Mouse (Mus musculus): Measurements from ENCODE around the gene Gm45140.
A peak's percentile ranks its signal among the peaks of the same experiment; 100 is the strongest.
"Not testable (repeated sequence)": the region's sequence is repeated elsewhere in the genome, so short reads cannot be mapped to it uniquely, and the experiment has no call there.

Gm45140 gene

GRCm38 (mm10) chr6:87777842-87778241, 57.8 kb downstream of the Gm45140 start, which contains the start of gene Gp9:
TSS of gene Gp9 (plus strand) at chr6:87778072.
- DNase-seq (ENCODE audit: low spot score in 2 of 2), result no peak

DNA sequence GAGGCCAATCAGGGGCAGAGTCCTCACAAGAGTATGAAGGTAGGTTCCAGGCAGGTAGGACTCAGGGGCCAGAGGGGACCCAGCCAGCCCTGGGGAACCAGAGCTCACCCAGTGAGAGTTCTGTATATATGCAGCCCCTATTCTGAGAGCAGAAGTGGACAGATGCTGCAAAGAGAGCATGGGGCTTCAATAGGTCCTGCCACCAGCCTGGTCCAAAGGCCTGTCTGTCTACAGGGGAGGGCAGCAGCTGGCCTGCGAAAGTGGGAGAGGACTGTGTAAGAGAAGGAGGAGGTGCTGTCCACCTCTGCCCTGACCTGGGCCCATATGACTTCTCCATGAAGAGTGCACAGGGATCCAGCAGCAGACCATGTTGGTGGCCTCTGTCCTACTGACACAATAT, 58.9 kb downstream of the Gm45140 start:
- no peak for DNase-seq (ENCODE audit: low spot score in 2 of 2)

DNA sequence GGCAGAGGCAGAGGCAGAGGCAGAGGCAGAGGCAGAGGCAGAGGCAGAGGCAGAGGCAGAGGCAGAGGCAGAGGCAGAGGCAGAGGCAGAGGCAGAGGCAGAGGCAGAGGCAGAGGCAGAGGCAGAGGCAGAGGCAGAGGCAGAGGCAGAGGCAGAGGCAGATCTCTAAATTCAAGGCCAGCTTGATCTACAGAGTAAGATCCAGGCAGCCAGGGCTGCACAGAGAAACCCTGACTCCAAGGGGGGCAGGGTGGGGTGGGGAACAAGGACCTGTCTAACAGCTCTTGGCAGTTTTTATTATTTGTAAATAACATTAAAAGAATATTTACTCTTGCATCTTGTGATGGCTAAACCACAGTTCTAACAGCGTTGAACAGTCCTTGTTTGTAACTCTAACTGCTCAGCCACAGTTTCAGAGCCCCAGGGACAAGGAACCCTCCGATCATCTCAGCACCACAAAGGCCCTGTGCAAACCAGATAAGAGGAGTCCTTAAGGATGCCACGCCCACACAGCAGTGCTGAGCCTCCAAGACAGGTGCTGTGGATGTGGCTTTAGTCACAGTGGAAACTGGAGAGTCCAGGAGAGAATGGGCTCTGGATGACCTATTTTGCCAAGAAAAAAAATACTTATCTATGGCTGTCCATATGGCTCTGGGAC, 59.9 kb downstream of the Gm45140 start:
- no peak for DNase-seq (ENCODE audit: low spot score in 2 of 2)

DNA sequence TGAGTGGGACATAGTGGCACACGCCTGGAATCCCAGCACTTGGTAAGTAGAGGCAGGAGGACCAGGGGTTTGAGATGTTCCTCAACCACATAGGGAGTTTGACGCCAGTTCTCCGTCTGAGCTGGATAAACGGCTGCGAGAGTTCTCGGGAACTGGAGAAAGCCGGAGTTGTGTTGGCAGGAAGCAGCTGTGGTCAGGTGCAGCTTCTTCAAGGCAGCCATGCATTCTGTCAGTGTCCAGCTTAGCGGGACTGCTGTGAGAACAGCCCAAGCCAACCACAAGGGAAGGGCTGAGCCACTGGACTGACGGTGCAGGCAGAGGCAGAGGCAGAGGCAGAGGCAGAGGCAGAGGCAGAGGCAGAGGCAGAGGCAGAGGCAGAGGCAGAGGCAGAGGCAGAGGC, 60.7 kb downstream of the Gm45140 start:
- no peak for DNase-seq (ENCODE audit: low spot score in 2 of 2)

GRCm38 (mm10) chr6:87774466-87774865, 61.1 kb downstream of the Gm45140 start:
- no peak for DNase-seq (ENCODE audit: low spot score in 2 of 2)

DNA sequence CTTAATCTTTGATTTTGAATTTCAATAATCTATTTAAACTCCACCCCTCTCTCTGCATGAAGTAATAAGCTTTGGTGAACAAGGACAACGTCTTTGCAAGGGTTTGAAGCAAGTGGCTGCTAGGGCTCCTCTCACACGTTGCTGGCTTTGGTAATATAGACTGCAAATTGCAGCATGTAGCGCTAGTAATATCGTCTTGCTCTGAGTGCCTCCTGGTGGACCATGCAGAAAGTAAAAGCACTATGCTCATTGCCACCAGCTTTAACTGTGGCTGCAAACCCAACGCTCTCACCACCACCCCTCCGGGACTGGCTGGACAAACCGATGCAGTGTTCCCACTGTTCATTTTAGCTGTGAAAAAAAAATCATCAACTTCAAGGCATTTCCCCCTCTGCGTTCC, 65.0 kb downstream of the Gm45140 start:
- no peak for DNase-seq (ENCODE audit: low spot score in 2 of 2)

GRCm38 (mm10) chr6:87764296-87764695, 71.3 kb downstream of the Gm45140 start:
- not testable (repeated sequence) for DNase-seq (ENCODE audit: low spot score in 2 of 2)

- DNase-seq (ENCODE audit: low spot score in 2 of 2), result no peak
Observed at GRCm38 (mm10) chr6:87763376-87764280, 72.0 kb downstream of the Gm45140 start.

- no peak for DNase-seq (ENCODE audit: low spot score in 2 of 2)
Observed at GRCm38 (mm10) chr6:87762161-87762560, 73.4 kb downstream of the Gm45140 start.

- no peak for DNase-seq (ENCODE audit: low spot score in 2 of 2)
Observed at GRCm38 (mm10) chr6:87759850-87760249, 75.7 kb downstream of the Gm45140 start.

GRCm38 (mm10) chr6:87759404-87759803, 76.2 kb downstream of the Gm45140 start:
- no peak for DNase-seq (ENCODE audit: low spot score in 2 of 2)

GRCm38 (mm10) chr6:87756896-87757295, 78.7 kb downstream of the Gm45140 start:
- DNase-seq (ENCODE audit: low spot score in 2 of 2), result no peak

DNA sequence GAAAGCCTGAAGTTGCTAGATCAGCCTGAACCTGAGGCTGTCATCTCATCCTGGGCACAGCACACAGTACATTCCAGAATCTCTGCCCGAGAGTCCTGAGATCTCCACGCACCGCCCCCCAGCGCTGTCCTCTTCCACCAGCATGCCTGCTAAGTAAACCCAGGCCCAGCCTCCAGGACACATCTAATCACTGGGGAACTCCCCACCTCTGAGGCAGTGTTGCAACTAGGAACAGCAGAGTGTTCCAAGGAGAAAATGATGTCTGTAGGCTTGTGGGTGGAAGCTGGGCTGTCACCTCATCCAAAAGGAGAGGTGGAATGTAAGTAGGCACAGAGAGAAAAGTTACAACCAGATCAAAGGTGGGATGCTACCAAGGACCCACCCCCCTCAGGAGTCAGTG, 80.4 kb downstream of the Gm45140 start:
- DNase-seq (ENCODE audit: low spot score in 2 of 2), result no peak

DNA sequence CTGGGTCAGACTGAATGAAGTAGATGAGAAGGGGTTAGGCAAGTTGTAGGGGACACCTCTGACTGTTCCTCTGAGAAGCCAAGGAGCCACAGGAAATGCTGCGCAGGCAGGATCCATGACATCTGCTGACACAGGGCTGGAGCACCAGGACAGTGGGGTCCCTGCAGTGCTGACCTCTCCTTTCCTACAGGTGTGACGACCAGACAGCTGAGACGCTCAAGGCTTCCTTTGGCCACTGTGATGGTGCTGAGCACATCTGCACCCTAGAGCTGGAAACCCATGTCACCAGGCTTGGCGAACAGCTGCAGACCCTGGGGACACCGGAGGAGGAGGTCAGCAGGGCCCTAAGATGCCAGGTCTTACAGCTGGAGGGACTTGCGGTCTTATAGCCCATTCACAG, 84.0 kb downstream of the Gm45140 start:
- no peak for DNase-seq (ENCODE audit: low spot score in 2 of 2)

- DNase-seq (ENCODE audit: low spot score in 2 of 2), result no peak
Observed at GRCm38 (mm10) chr6:87750184-87750910, 85.2 kb downstream of the Gm45140 start.

DNA sequence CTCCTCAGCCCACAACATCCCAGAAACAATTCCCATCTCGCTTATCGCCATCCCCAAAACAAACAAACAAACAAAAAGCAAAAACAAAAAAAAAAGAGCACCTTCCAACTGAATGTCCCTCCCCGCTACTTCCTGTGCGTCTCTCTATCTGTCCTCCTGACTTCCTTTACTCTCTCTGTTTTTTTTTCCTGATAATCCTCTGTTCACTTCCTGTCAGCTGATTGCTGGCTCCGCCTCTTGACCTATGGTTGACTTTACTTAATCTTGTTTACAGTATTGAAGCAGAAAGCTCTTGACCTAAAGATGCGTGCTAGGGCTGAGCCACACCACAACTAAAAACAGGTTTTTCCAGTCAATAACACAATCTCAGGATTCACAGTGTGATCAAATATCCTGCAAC, 87.1 kb downstream of the Gm45140 start:
- no peak for DNase-seq (ENCODE audit: low spot score in 2 of 2)

DNA sequence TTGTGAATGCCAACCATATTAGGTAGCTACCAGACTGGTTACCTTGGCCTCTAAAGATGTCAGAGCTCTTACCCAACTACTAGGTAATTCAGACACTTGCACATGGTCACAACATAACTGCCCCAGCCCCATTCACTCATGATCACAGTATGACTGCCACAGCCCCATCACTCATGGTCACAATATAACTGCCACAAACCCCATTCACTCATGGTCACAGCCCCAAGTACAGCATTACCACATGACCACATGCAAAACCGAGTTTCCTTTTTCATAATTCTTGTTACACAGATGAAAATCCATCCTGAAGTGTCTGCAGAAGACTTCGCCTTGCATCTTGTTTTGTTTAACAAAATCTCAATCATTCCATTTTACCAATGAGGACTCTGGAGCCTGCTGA, 87.5 kb downstream of the Gm45140 start:
- DNase-seq (ENCODE audit: low spot score in 2 of 2), result no peak

- DNase-seq (ENCODE audit: low spot score in 2 of 2), result no peak
Observed at GRCm38 (mm10) chr6:87746849-87747248, 88.7 kb downstream of the Gm45140 start.

DNA sequence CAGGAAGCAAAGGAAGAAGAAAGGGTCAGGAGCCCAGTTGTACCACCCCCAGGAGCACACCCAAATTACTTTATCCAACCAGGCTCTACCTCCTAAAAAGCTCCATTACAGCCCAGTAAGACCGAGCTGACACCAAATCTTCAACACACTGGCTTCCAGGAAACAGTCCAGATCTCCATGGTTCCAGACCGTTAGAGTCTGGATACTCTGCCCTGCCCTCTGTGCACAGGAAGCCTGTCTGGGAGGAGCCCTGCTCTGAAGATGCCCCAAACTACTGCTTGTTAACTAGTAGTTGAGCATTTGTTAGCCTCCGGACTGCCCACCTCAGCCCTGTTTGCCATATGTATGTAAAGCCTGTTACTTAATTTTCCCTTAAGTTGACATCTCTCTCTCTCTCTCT, 89.5 kb downstream of the Gm45140 start:
- DNase-seq (ENCODE audit: low spot score in 2 of 2), result no peak

- no peak for DNase-seq (ENCODE audit: low spot score in 2 of 2)
Observed at GRCm38 (mm10) chr6:87745301-87745700, 90.3 kb downstream of the Gm45140 start.

DNA sequence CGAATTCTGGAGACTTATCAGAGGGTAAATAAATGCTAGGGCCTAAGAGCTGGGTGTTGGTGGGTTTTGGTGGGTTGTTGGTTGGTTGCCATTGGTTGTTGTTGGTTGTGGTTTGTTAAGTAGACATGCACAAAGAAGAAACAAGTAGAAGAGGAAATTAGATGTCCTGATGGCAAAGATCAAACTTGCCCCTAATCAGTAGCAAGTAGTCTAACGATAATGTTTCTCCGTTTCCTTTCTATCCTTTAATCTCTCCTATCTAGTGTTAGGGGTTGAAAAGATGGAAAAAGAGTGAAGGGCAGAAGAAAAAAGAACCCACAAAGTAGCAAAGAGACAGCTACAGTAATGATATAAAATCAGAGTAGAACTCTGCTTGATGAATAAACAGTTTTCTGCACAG, 91.0 kb downstream of the Gm45140 start:
- DNase-seq (ENCODE audit: low spot score in 2 of 2), result no peak

DNA sequence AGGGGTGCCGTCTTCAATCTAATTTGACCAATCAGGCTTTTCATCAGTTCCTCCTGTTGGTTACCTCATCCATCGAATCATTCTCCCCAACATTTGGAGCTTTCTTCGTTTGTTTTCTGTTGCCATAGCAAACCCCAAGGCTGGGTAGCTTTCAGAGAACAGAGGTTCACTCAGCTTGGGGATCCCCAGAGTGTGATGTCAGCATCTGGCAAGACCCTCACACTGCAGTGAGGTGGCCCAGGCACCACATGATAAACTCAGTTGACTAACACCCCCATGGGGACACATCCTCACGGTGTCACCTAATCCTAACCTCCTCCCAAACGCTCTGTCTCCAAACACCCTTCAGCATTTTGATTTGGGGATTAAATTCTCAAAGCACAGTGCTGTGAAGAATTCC, 92.3 kb downstream of the Gm45140 start:
- peak; percentile 28 to 31 for DNase-seq (ENCODE audit: low spot score in 2 of 2)
